Mouse (Mus musculus) layer of hippocampus, adult 18-20 months (tissue): ENCODE data around the gene Loxl4. TPM values are rescaled to one million over a fixed set of nuclear protein-coding genes. Genes with fewer than 3 reads are reported as not detected.

Source experiments
- DNase-seq, 2 experiments: peaks; one replicate each; pipeline ENCODE4 v3.0.0; 2022; ENCODE audit warnings: low spot score in 2 of 2
- long read RNA-seq: library from polyadenylated mRNA; stranded (forward); transcript quantifications from one replicate; pipeline ENCODE4 v2.0.0, GENCODE M21; 2021
- total RNA-seq, 2 experiments: library from RNA; stranded (reverse); gene quantifications; 2 replicates each; pipeline ENCODE4 v1.2.3; 2021

The Loxl4 gene
- total RNA-seq, result under 1 TPM; 0.13 to 0.17 TPM
- long read RNA-seq, result 0 reads

- DNase-seq, result no peak
Measured at GRCm38 (mm10) chr19:42612654-42613053, at the start of gene Loxl4. Gene Loxl4, minus strand, starts transcription at chr19:42612813.

GRCm38 (mm10) chr19:42661430-42662164 is 49.0 kb upstream of the Loxl4 start:
- no peak for DNase-seq

- no peak for DNase-seq
Measured at GRCm38 (mm10) chr19:42660244-42660565, 47.6 kb upstream of the Loxl4 start.

GRCm38 (mm10) chr19:42659354-42660243 is 47.0 kb upstream of the Loxl4 start:
- DNase-seq, result peak; percentile 51 to 68

GRCm38 (mm10) chr19:42658435-42659135 is 46.0 kb upstream of the Loxl4 start:
- no peak for DNase-seq

- peak; percentile 62 to 75 for DNase-seq
Measured at GRCm38 (mm10) chr19:42657769-42658168, 45.2 kb upstream of the Loxl4 start.

GRCm38 (mm10) chr19:42657306-42657705 is 44.7 kb upstream of the Loxl4 start:
- DNase-seq, result no peak

- peak; percentile 36 to 67 for DNase-seq
Measured at GRCm38 (mm10) chr19:42655006-42655405, 42.4 kb upstream of the Loxl4 start.

GRCm38 (mm10) chr19:42653091-42653490 is 40.5 kb upstream of the Loxl4 start:
- DNase-seq, result no peak

- no peak for DNase-seq
Measured at GRCm38 (mm10) chr19:42652425-42652824, 39.8 kb upstream of the Loxl4 start.

GRCm38 (mm10) chr19:42640211-42640610 is 27.6 kb upstream of the Loxl4 start:
- no peak for DNase-seq

- DNase-seq, result no peak
Measured at GRCm38 (mm10) chr19:42639544-42639943, 26.9 kb upstream of the Loxl4 start.

- DNase-seq, result no peak
Measured at GRCm38 (mm10) chr19:42638604-42639481, 26.2 kb upstream of the Loxl4 start.

- DNase-seq, result no peak
Measured at GRCm38 (mm10) chr19:42636631-42637030, 24.0 kb upstream of the Loxl4 start.

GRCm38 (mm10) chr19:42633650-42634049 is 21.0 kb upstream of the Loxl4 start:
- DNase-seq, result no peak

GRCm38 (mm10) chr19:42632301-42632700 is 19.7 kb upstream of the Loxl4 start:
- DNase-seq, result no peak

GRCm38 (mm10) chr19:42631541-42631961 is 18.9 kb upstream of the Loxl4 start:
- no peak for DNase-seq

- DNase-seq, result no peak
Measured at GRCm38 (mm10) chr19:42628068-42628467, 15.5 kb upstream of the Loxl4 start.

- DNase-seq, result no peak
Measured at GRCm38 (mm10) chr19:42613647-42614225, 1.1 kb upstream of the Loxl4 start.

GRCm38 (mm10) chr19:42613116-42613515 is 503 bp upstream of the Loxl4 start:
- DNase-seq, result no peak
